Mouse (Mus musculus) spleen, embryonic (tissue): ENCODE results near the gene Cdhr2.

Experiments used
- CTCF ChIA-PET: fragments of 350-600 bp; sonication (Branson Sonifier 250); formaldehyde crosslinking; loops from one replicate; lab custom pipeline; 2022; lab: Charles Lee

The Cdhr2 gene

GRCm38 (mm10) chr13:54783235-54783634, 82.0 kb downstream of the Cdhr2 start:
- CTCF ChIA-PET = no interaction called here

GRCm38 (mm10) chr13:54783698-54784097, 82.4 kb downstream of the Cdhr2 start, which contains the start of gene Eif4e1b:
Eif4e1b (plus strand) TSS chr13:54783998.
- CTCF ChIA-PET = no interaction called here
